Mouse (Mus musculus): ENCODE results near the gene R3hdm4. TPM values are rescaled to one million over a fixed set of nuclear protein-coding genes. Genes with fewer than 3 reads are reported as not detected.

The R3hdm4 gene
- total RNA-seq, 2 experiments from 2014 or later, result 318 to 346 TPM

DNA sequence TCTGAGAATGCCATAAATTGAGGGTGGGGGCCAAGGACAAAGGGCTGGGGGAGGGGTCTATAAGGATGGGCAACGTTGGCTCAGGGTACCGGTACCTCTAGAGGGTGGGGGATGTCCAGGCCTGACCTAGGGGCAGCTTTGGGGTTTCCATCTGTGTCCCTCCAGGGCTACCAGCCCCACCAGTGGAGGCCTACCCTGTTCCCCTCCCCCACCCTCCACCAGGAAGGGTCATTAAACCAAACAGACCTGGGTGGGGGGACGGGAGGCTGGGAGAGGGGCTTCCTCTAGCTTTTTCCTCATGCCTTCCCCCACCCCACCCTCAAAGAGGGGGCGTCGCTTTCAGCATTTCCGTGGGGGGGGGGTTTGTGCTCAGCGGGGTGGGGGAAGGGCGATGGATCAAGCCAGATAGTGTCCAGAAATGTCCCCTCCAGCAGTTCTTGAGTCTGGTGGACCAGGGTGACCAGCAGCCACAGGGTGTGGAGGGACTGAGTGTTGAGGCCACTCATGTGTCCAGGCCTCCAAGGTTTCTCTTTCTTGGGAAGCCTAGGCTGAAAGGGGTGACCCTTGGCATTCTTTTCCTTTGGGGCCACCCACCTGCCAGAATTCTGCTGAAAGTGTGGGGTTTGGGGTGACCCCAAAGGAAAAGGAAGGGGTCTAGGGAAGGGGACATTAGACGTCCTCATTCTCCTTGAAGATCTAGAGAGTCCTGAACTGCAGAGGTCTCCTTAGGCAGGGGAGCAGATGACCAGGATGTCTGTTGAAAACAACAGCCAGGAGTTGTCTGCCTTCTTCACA lies 8.1 kb upstream of the R3hdm4 start:
- intact Hi-C loops (cut with DNase I), result no loop called here
- no peak overlapping the region for H3K27ac ChIP-seq

DNA sequence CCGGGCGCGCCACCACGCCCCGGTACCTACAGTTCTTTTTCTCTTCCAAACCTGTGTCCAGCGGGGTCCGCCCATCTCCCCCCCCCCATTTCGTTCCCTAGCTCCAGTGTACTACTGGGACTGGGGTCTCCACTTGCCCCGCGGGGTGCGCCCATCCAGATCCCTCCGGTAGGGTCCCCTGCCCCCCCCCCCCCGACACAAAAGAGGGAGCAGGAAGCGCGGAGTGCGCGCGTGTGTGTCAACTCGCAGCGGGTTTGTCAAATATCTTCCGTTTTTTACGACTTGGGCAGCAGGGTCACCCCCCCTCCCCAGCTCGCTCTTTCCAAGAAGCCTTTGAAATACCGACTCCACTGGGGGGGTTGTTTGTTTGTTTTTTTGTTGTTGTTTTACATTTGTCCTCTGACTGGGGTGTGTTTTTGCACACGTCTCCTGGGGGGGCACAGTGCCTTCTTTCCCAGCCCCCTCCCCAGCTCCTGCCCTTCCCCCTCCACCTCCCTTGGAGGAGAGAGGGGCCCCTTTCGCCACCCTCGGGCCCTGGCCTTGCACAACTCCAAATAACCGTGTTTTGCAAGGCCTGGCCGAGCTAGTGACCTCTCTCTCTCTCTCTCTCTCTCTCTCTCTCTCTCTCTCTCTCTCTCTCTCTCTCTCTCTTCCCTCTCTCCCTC lies 7.2 kb upstream of the R3hdm4 start:
- Histone ChIP-seq H3K4me3 (peak overlapping the region; percentile 79), H3K27ac (peak overlapping the region; percentile 95)
- DNase-seq (ENCODE audit: extremely low spot score in 1 of 2, low spot score in 2 of 2), result no peak
- TF ChIP-seq CTCF (IDR thresholded peaks at IDR 0.05), result no peak
- intact Hi-C loops (cut with DNase I), result no loop called here

More for the DNA sequence above, 8.1 kb upstream of the R3hdm4 start:
- no peak overlapping the region for H3K4me3 ChIP-seq
- DNase-seq (ENCODE audit: extremely low spot score in 1 of 2, low spot score in 2 of 2), result no peak
- no peak for TF ChIP-seq CTCF (IDR thresholded peaks at IDR 0.05)

DNA sequence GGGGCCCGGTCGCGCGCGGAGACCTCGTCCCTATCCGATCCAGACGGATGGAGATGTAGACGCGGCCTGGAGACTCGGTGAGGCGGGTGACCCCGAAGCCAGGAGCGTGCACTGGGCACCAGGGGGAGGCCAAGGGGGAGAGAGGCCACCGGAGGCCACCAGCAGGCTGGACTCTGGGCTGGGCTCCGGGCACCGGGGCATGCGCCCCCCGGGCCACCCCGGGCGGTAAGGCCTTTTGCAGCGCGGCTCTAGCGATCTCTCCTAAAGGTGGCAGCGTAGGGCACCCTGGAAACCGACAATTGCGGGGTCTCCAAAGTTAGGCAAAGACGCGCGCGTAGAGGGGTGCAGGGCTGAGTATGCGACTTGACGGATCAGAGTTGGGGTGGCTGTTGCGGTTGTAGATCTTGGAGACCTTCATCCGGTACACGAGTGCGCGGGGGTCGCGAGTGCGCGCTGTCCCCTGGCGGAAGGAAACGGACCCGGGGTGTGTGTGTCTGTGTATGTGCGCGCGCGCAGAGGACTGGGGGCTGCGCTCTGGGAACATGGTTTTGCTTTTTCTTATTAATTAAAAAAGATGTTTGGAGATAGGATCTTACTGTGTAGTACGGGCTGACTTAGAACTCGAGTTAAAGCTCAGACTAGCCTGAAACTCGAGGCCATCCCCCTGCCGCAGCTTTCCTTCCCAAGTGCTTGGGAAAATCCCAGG lies 6.5 kb upstream of the R3hdm4 start:
- intact Hi-C loops (cut with DNase I), result no loop called here
- DNase-seq (ENCODE audit: extremely low spot score in 1 of 2, low spot score in 2 of 2), result peak; percentile 49 to 52
- TF ChIP-seq CTCF (IDR thresholded peaks at IDR 0.05), result peak; percentile 31

DNA sequence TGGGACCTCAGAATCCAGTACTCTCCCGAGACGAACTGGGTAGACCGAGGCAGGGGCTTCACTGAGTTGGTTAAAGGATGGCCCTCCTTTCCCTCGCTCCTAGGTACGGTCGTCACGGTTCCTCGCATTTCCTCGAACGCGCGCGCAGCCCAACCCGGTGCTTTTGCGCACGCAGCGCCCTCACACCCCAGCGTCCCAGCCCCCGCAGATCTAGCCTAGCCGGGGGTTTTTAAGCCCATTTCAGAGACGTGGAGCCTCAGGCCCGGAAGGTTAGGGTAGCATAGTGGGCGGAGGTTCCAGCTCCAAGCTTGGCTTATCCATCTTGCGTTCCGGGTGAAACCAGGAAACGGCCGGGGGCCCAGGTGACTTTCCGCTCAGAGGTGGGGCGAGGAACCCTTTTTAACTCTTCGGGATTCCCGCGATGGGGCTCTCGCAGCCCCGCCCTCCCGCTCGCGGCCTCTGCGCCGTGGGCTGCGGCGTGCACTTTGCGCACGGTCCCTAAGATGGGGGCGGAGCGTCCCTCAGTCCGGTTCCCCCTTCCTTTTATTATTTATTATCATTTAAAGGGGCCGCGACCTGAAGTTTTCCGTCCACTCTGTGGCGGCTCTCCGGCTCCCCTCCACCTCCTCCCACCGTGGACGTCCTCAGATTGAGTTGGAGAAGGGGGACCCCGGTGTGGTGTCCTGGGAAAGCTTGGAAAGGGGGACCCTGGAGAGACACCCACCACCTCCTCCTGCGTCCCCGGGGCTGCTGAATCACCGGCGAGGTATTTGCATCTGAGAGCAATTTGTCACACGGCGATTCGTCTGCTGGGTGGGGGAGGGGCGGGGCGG lies 5.7 kb upstream of the R3hdm4 start, which contains the start of gene Arid3a:
Arid3a (plus strand) TSS at position 553 of the 833 bp plus-strand sequence.
- TF ChIP-seq CTCF (IDR thresholded peaks at IDR 0.05), result no peak
- peak; percentile 86 to 88 for DNase-seq (ENCODE audit: extremely low spot score in 1 of 2, low spot score in 2 of 2)
- intact Hi-C loops (cut with DNase I), result no loop called here
- H3K4me3 ChIP-seq, result peak within 1 kb of the TSS; percentile 79
- peak within 1 kb of the TSS; percentile 95 for H3K27ac ChIP-seq

More for the DNA sequence above, 6.5 kb upstream of the R3hdm4 start:
- H3K27ac ChIP-seq, result peak overlapping the region; percentile 95
- peak overlapping the region; percentile 79 for H3K4me3 ChIP-seq

DNA sequence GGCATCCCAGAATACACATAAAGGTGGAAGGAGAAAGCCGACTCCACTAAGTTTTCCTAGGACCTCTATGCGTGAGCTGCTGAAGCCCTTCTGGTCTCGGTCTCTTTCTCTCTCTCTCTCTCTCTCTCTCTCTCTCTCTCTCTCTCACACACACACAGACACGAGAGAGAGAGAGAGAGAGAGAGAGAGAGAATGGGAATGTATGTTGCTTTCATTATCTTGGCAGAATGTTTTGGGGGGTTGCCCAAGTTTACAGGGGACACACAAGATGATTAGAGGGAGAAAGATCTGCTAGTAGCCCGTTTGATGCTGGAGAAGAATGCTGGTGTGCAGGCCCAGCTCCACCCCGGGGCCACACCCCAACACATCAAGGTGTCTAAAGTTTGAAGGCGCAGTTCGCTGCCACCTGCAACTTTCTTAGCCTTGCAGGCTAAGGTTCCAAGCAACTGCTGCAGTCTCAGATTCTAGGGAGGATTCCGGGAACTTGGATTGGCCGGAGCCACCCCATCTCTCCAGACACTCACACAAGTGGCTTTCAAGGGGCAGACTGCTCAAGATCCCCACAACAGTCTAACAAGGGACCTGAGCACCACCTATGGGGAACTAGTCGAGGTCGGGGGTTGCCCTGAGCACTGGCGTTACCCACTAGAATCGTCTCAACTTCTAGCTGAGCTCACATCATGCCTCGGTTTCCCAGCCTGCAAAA lies 4.9 kb upstream of the R3hdm4 start:
- intact Hi-C loops (cut with DNase I), result loop anchor here (1.0 to 2.0 kb wide), 3 partner anchors 32 to 91 kb away; no protein-coding TSS in a partner anchor
- no peak for TF ChIP-seq CTCF (IDR thresholded peaks at IDR 0.05)
- Histone ChIP-seq H3K27ac (peak overlapping the region; percentile 95), H3K4me3 (peak overlapping the region; percentile 79)
- DNase-seq (ENCODE audit: extremely low spot score in 1 of 2, low spot score in 2 of 2), result no peak

DNA sequence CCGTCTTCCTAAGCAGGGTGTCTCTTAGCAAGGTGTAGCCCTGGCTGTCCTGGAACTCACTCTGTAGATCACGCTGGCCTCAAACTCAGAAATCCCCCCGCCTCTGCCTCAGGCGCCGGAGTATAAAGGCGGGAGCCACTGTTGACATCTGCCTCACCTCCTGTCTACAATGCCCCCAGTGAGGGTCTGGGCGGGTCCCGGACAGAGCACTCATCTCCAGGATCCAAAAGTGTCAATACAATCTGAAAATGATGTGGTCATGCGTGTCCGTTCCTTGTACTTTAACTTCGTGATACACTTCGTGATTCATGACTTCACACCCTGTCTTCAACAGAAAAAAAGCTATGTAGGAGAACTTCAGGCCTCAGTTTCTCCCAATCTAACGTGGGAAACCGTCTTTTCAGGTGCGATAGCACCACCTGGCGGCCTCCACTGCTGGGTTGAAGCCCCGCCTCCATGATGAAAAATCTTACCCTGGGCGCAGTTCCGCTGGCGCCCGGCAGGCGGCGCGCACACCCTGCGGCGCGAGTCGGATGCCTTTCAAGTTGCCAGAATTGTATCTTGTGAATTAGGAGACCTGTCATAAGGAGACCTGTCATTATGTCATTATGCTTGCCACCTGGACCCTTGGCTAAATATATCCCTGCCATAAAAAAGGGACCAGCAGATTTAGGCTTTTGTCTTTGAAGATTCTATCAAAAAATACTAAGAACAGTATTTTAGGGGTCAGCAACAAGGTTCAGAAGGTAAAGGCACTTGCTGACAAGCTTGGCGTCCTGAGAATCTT lies 4.2 kb upstream of the R3hdm4 start:
- no peak; the same call in none of the 2 replicates for TF ChIP-seq CTCF (IDR thresholded peaks at IDR 0.05)
- DNase-seq (ENCODE audit: extremely low spot score in 1 of 2, low spot score in 2 of 2), result peak; percentile 91 to 97
- H3K4me3 ChIP-seq, result no peak overlapping the region
- H3K27ac ChIP-seq, result no peak overlapping the region
- intact Hi-C loops (cut with DNase I), result loop anchor here (1.0 to 2.0 kb wide), 3 partner anchors 32 to 90 kb away; no protein-coding TSS in a partner anchor

DNA sequence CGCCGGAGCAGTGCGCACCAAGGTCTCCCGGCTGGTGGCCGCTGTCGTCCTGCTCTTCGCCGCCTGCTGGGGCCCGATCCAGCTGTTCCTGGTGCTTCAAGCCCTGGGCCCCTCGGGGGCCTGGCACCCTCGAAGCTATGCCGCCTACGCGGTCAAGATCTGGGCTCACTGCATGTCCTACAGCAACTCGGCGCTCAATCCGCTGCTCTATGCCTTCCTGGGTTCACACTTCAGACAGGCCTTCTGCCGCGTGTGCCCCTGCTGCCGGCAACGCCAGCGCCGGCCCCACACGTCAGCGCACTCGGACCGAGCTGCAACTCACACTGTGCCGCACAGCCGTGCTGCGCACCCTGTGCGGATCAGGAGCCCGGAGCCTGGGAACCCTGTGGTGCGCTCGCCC lies 564 bp upstream of the R3hdm4 start:
- peak overlapping the region; percentile 4; the same call in 1 of the 2 replicates for H3K4me3 ChIP-seq
- H3K27ac ChIP-seq, result no peak overlapping the region
- intact Hi-C loops (cut with DNase I), result no loop called here
- no peak for TF ChIP-seq CTCF (IDR thresholded peaks at IDR 0.05)
- no peak for DNase-seq (ENCODE audit: extremely low spot score in 1 of 2, low spot score in 2 of 2)

DNA sequence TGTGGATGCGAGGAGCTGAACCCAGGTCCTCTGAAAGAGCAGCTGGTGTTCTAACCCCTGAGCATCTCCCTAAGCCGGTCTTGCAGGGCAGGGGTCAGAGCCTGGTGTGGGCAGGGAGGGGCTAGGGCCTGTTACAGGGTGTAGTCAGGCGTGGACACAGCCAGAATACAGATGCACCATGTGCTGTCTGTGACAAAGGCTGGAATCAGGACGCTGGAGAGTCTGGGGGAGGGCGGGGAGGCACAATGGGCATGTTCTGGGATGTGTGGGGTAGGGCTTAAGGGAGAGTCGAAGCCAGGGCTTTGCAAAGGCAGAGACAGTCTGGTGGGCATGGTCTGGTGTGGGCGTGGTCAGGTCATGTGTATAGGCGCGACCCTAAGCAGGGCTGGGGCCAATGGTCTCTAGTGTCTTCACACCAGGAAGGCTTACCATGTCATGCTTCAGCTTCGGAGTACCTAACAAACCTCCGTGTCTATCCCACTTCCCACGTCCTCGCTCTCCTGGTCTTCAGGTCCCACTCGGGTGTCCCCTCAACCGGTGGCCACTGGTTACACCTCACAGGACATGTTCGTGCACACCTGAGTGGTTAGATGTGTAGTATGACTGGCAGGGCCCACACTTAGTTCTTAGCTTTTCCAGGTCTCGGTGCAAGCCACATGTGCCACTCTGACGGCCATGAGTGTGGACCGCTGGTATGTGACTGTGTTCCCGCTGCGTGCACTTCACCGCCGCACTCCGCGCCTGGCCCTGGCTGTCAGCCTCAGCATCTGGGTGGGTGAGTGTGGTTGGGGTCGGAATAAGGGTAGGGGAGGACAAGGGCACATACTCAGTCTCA lies 735 bp downstream of the R3hdm4 start:
- H3K4me3 ChIP-seq, result no peak overlapping the region
- no peak overlapping the region for H3K27ac ChIP-seq
- DNase-seq (ENCODE audit: extremely low spot score in 1 of 2, low spot score in 2 of 2), result no peak
- intact Hi-C loops (cut with DNase I), result no loop called here
- TF ChIP-seq CTCF (IDR thresholded peaks at IDR 0.05), result no peak

DNA sequence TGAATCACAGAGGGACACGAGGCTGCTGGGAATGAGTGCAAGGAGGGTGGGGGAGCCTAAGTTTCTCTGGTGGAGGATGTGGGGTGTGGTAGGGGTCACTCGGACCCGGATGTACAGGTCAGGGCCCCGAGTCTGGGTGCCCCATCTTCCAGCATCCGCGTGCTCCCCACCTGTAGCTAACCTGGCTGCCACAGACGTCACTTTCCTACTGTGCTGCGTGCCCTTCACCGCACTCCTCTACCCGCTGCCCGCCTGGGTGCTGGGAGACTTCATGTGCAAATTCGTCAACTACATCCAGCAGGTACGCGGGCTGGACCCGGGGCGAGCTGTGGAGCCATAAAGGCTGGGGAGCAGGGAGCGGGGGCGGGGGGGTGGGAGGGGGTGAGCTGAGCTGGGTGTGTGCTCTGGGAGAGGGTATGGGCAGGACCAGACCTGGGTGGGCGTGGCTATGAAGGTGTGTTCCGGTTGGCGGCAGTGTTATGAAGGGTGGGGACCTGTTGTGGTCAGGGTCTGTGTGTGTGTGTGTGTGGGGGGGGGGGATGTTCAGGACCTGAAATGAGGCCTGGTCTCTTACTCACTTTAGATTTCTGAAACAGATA lies 1.7 kb downstream of the R3hdm4 start:
- intact Hi-C loops (cut with DNase I), result no loop called here
- no peak for TF ChIP-seq CTCF (IDR thresholded peaks at IDR 0.05)
- Histone ChIP-seq H3K4me3 (peak overlapping the region; percentile 5; the same call in 1 of the 2 replicates), H3K27ac (no peak overlapping the region)
- no peak for DNase-seq (ENCODE audit: extremely low spot score in 1 of 2, low spot score in 2 of 2)
